Mouse (Mus musculus): ENCODE data around the gene Gm44511. TPM values are rescaled to one million over a fixed set of nuclear protein-coding genes. Genes with fewer than 3 reads are reported as not detected.
"Not testable (repeated sequence)": the region's sequence is repeated elsewhere in the genome, so short reads cannot be mapped to it uniquely, and the experiment has no call there.

Gm44511 gene
- polyA plus RNA-seq, 1 experiment from 2014 or later: not detected

DNA sequence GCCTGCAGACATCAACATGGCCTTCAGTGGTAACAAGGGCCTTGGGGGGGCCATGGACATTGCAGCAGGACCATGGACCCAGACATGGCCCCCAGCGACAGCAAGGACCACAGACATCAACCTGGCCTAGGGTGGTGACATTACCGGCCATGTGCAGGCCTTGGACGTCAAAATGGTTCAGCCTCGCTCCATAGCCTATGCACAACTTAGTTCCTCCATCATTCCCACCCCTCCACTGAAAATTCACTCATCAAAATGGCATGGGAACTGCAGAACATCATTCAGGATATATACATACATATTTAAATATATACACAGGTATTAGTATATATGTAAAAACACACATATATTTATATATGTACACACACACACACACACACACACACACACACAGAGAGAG lies 21.3 kb upstream of the Gm44511 start:
- no peak for ATAC-seq
- no peak overlapping the region for H3K4me2 ChIP-seq
- no peak overlapping the region for H3K4me3 ChIP-seq
- no peaks in the 10 kb centered on the region for H3K36me3 ChIP-seq (ENCODE audit: poor library complexity, severe bottlenecking)
- no peak overlapping the region for H3K27ac ChIP-seq
- 90% methylated on average over 4 of the region's 4 CpGs for WGBS
- no peaks in the 10 kb centered on the region for H3K9me3 ChIP-seq (replicated peaks)
- H3K4me1 ChIP-seq: peaks cover 8% of the 10 kb centered on the region
- H3K9ac ChIP-seq: no peak overlapping the region
- H3K27me3 ChIP-seq: no peaks in the 10 kb centered on the region

DNA sequence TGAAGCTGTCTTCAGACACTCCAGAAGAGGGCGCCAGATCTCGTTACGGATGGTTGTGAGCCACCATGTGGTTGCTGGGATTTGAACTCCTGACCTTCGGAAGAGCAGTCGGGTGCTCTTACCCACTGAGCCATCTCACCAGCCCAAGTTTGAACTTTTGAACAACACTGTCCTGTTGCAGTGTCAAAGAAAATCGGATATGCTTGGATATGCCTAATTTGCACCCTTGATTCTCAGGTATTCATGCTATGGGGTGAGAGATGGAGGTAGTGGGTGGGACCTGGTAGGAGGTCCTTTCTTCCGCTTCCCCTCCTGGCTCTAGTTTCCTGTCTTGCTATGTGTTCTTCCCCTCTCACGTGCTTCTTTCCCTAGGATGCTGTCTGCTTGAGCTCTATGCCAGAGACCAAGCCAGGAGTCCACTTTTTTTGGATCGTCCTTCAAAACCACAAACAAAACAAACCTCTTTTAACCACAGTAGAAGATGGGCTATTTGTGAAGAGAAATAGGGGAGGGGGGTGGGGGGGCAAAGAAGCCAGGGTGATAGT lies 20.0 kb upstream of the Gm44511 start:
- H3K9ac ChIP-seq: no peak overlapping the region
- H3K9me3 ChIP-seq (replicated peaks): no peaks in the 10 kb centered on the region
- H3K27ac ChIP-seq: no peak overlapping the region
- no peaks in the 10 kb centered on the region for H3K27me3 ChIP-seq
- no peaks in the 10 kb centered on the region for H3K36me3 ChIP-seq (ENCODE audit: poor library complexity, severe bottlenecking)
- no peak overlapping the region for H3K4me3 ChIP-seq
- WGBS: 60% methylated on average over 8 of the region's 9 CpGs
- H3K4me2 ChIP-seq: no peak overlapping the region
- H3K4me1 ChIP-seq: peaks cover 17% of the 10 kb centered on the region
- no peak for ATAC-seq

- no peak for ATAC-seq
- WGBS: 28% methylated on average over 7 of the region's 7 CpGs
- Histone ChIP-seq H3K9ac (no peak overlapping the region), H3K9me3 (replicated peaks) (no peaks in the 10 kb centered on the region), H3K4me1 (peaks cover 17% of the 10 kb centered on the region), H3K4me2 (peak overlapping the region; percentile 25; the same call in 1 of the 2 replicates), H3K4me3 (peak overlapping the region; percentile 14; the same call in 1 of the 2 replicates), H3K27ac (no peak overlapping the region), H3K36me3 (ENCODE audit: poor library complexity, severe bottlenecking) (no peaks in the 10 kb centered on the region), H3K27me3 (no peaks in the 10 kb centered on the region)
Observed at GRCm38 (mm10) chr6:128845319-128845979, 19.3 kb upstream of the Gm44511 start.

GRCm38 (mm10) chr6:128844586-128845080 lies 18.5 kb upstream of the Gm44511 start:
- Histone ChIP-seq H3K36me3 (ENCODE audit: poor library complexity, severe bottlenecking) (no peaks in the 10 kb centered on the region), H3K4me2 (peak overlapping the region; percentile 74), H3K9ac (0 out of 2 replicates have a peak overlapping the region, but pooled peaks have one; percentile 78), H3K27me3 (no peaks in the 10 kb centered on the region), H3K9me3 (replicated peaks) (no peaks in the 10 kb centered on the region), H3K4me1 (peaks cover 22% of the 10 kb centered on the region), H3K4me3 (no peak overlapping the region), H3K27ac (no peak overlapping the region)
- no peak for ATAC-seq
- WGBS: 56% methylated on average over 5 of the region's 5 CpGs

GRCm38 (mm10) chr6:128844131-128844530 lies 18.0 kb upstream of the Gm44511 start:
- Histone ChIP-seq H3K36me3 (ENCODE audit: poor library complexity, severe bottlenecking) (no peaks in the 10 kb centered on the region), H3K4me3 (peak overlapping the region; percentile 75), H3K9ac (peak overlapping the region; percentile 78), H3K27me3 (no peaks in the 10 kb centered on the region), H3K9me3 (replicated peaks) (no peaks in the 10 kb centered on the region), H3K27ac (no peak overlapping the region), H3K4me1 (peaks cover 24% of the 10 kb centered on the region), H3K4me2 (peak overlapping the region; percentile 74)
- 33% methylated on average over 8 of the region's 8 CpGs for WGBS
- no peak for ATAC-seq

GRCm38 (mm10) chr6:128843479-128843992 lies 17.4 kb upstream of the Gm44511 start:
- Histone ChIP-seq H3K27ac (peak overlapping the region; percentile 91), H3K36me3 (ENCODE audit: poor library complexity, severe bottlenecking) (no peaks in the 10 kb centered on the region), H3K27me3 (no peaks in the 10 kb centered on the region), H3K9me3 (replicated peaks) (no peaks in the 10 kb centered on the region), H3K4me1 (peaks cover 24% of the 10 kb centered on the region), H3K9ac (peak overlapping the region; percentile 78), H3K4me2 (peak overlapping the region; percentile 74), H3K4me3 (peak overlapping the region; percentile 75)
- ATAC-seq: peak; percentile 53
- under 1% methylated on average over 22 of the region's 22 CpGs for WGBS

DNA sequence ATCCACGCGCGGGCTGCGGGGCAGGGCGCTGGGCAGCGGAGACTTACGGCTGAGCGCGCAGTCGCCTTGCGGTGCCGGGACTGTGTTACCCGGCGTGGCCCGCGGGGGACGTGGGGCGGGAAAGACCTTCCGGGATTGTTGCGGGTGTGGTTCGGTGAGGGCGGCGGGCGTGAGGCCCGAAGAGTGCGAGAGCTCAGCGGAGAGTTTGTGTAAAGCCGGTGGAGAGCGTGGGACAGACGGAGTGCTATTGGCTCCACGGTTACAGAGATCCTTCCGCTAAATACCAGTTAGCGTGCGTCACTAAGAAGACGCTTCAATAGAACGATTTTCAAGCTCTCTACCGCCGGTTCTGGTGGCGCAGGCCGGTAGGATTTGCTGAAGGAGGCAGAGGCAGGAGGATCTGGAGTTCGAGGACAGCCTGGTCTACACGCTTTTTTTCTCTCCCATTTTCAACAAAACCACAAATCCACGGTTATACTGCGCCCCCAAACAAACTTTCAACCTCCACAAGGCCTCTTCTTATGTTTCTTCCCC lies 16.9 kb upstream of the Gm44511 start:
- Histone ChIP-seq H3K4me1 (peaks cover 24% of the 10 kb centered on the region), H3K4me2 (peak overlapping the region; percentile 74), H3K9me3 (replicated peaks) (no peaks in the 10 kb centered on the region), H3K27me3 (no peaks in the 10 kb centered on the region), H3K27ac (peak overlapping the region; percentile 91), H3K9ac (peak overlapping the region; percentile 78), H3K36me3 (ENCODE audit: poor library complexity, severe bottlenecking) (no peaks in the 10 kb centered on the region), H3K4me3 (peak overlapping the region; percentile 75)
- under 1% methylated on average over 44 of the region's 44 CpGs for WGBS
- ATAC-seq: peak; percentile 82

GRCm38 (mm10) chr6:128842356-128842944 lies 16.3 kb upstream of the Gm44511 start:
- H3K4me2 ChIP-seq: peak overlapping the region; percentile 74
- peak overlapping the region; percentile 91 for H3K27ac ChIP-seq
- no peaks in the 10 kb centered on the region for H3K9me3 ChIP-seq (replicated peaks)
- no peak for ATAC-seq
- peaks cover 25% of the 10 kb centered on the region for H3K4me1 ChIP-seq
- peak overlapping the region; percentile 75 for H3K4me3 ChIP-seq
- no peaks in the 10 kb centered on the region for H3K36me3 ChIP-seq (ENCODE audit: poor library complexity, severe bottlenecking)
- WGBS: under 1% methylated on average over 20 of the region's 20 CpGs
- H3K9ac ChIP-seq: peak overlapping the region; percentile 78
- H3K27me3 ChIP-seq: no peaks in the 10 kb centered on the region

GRCm38 (mm10) chr6:128841327-128842089 lies 15.4 kb upstream of the Gm44511 start:
- Histone ChIP-seq H3K27ac (no peak overlapping the region), H3K36me3 (ENCODE audit: poor library complexity, severe bottlenecking) (no peaks in the 10 kb centered on the region), H3K4me1 (peaks cover 31% of the 10 kb centered on the region), H3K9me3 (replicated peaks) (no peaks in the 10 kb centered on the region), H3K4me2 (peak overlapping the region; percentile 74), H3K4me3 (peak overlapping the region; percentile 75), H3K27me3 (no peaks in the 10 kb centered on the region), H3K9ac (peak overlapping the region; percentile 78; the same call in 1 of the 2 replicates)
- no peak for ATAC-seq
- 38% methylated on average over 4 of the region's 4 CpGs for WGBS

- WGBS: 82% methylated on average over 3 of the region's 3 CpGs
Observed at GRCm38 (mm10) chr6:128840669-128841068, 14.6 kb upstream of the Gm44511 start.

GRCm38 (mm10) chr6:128839921-128840320 lies 13.8 kb upstream of the Gm44511 start:
- H3K4me2 ChIP-seq: peak overlapping the region; percentile 65
- ATAC-seq: no peak
- no peak overlapping the region for H3K9ac ChIP-seq
- no peaks in the 10 kb centered on the region for H3K36me3 ChIP-seq (ENCODE audit: poor library complexity, severe bottlenecking)
- H3K27me3 ChIP-seq: no peaks in the 10 kb centered on the region
- H3K4me3 ChIP-seq: peak overlapping the region; percentile 79
- no peak overlapping the region for H3K27ac ChIP-seq
- H3K4me1 ChIP-seq: peaks cover 31% of the 10 kb centered on the region
- WGBS: 80% methylated on average over 7 of the region's 7 CpGs
- no peaks in the 10 kb centered on the region for H3K9me3 ChIP-seq (replicated peaks)

More at GRCm38 (mm10) chr6:128840669-128841068, 14.6 kb upstream of the Gm44511 start:
- not testable (repeated sequence) for H3K4me3 ChIP-seq; ATAC-seq; H3K27ac ChIP-seq; H3K36me3 ChIP-seq (ENCODE audit: poor library complexity, severe bottlenecking); H3K9ac ChIP-seq; H3K27me3 ChIP-seq; H3K9me3 ChIP-seq (replicated peaks); H3K4me2 ChIP-seq
- H3K4me1 ChIP-seq: peaks cover 31% of the 10 kb centered on the region
